Mouse (Mus musculus): ENCODE results near the gene Gh. TPM values are rescaled to one million over a fixed set of nuclear protein-coding genes. Genes with fewer than 3 reads are reported as not detected.

Gene Gh
- polyA plus RNA-seq, 1 experiment from 2014 or later = not detected

DNA sequence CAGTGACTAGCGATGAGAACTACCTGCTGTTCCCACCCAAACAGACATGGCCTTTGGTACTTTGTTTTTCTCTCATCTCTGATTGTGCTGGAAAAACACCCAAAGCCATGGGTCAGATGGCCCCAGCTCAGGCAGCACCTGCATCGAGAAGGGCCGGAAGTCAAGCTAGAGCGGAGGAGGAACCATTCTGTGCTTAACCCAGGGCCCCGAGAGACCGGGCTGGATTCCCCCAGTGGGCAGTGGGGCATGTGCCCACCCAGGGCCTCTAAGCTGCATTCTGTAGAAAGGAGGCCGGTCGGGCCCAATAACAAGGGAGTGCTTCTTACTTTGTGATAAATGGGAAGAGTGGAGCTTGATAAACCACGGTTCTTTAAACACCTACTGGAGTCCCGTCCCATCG is 6.5 kb upstream of the Gh start:
- Histone ChIP-seq H3K9me3 (replicated peaks) (no peaks in the 10 kb centered on the region), H3K4me2 (no peak overlapping the region), H3K9ac (no peak overlapping the region), H3K27ac (ENCODE audit: poor library complexity, severe bottlenecking) (no peak overlapping the region), H3K4me3 (no peak overlapping the region), H3K27me3 (replicated peaks) (no peaks in the 10 kb centered on the region), H3K36me3 (no peaks in the 10 kb centered on the region), H3K4me1 (replicated peaks) (no peaks in the 10 kb centered on the region)
- WGBS = 85% methylated on average over 11 of the region's 11 CpGs
- no peak for ATAC-seq (ENCODE audit: insufficient number of reproducible peaks, low FRiP score)

DNA sequence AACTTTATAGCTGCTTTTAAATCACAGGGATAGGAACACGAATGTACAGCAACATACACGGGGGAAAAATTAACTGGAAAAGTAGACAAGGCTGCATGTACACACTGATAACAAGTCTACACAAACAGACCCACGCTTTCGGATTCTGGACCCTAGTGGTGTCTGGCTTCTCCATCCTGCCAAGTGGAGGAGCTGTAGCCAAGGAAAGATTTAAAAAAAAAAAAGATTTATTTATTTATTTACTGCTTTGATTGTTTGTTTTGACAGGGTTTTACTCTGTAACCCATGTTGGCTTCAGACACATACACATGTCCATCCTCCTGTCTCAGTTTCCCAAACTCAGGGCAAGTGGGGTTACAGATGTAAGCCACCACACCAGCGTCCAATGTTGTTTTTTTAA is 5.8 kb upstream of the Gh start:
- ATAC-seq (ENCODE audit: insufficient number of reproducible peaks, low FRiP score) = no peak
- Histone ChIP-seq H3K9ac (no peak overlapping the region), H3K4me2 (no peak overlapping the region), H3K36me3 (no peaks in the 10 kb centered on the region), H3K9me3 (replicated peaks) (no peaks in the 10 kb centered on the region), H3K4me3 (no peak overlapping the region), H3K27me3 (replicated peaks) (no peaks in the 10 kb centered on the region), H3K4me1 (replicated peaks) (no peaks in the 10 kb centered on the region), H3K27ac (ENCODE audit: poor library complexity, severe bottlenecking) (no peak overlapping the region)
- 64% methylated on average over 5 of the region's 5 CpGs for WGBS

GRCm38 (mm10) chr11:106306758-106307157 is 5.1 kb upstream of the Gh start:
- Histone ChIP-seq H3K9ac (no peak overlapping the region), H3K36me3 (no peaks in the 10 kb centered on the region), H3K4me1 (replicated peaks) (no peaks in the 10 kb centered on the region), H3K9me3 (replicated peaks) (no peaks in the 10 kb centered on the region), H3K27me3 (replicated peaks) (no peaks in the 10 kb centered on the region), H3K27ac (ENCODE audit: poor library complexity, severe bottlenecking) (no peak overlapping the region), H3K4me3 (no peak overlapping the region), H3K4me2 (no peak overlapping the region)
- no peak for ATAC-seq (ENCODE audit: insufficient number of reproducible peaks, low FRiP score)
- WGBS = 80% methylated on average over 9 of the region's 9 CpGs

- Histone ChIP-seq H3K4me1 (replicated peaks) (no peaks in the 10 kb centered on the region), H3K36me3 (no peaks in the 10 kb centered on the region), H3K9ac (no peak overlapping the region), H3K27ac (ENCODE audit: poor library complexity, severe bottlenecking) (no peak overlapping the region), H3K4me2 (no peak overlapping the region), H3K4me3 (no peak overlapping the region), H3K9me3 (replicated peaks) (no peaks in the 10 kb centered on the region), H3K27me3 (replicated peaks) (no peaks in the 10 kb centered on the region)
- no peak for ATAC-seq (ENCODE audit: insufficient number of reproducible peaks, low FRiP score)
- WGBS = 85% methylated on average over 3 of the region's 3 CpGs
Measured at GRCm38 (mm10) chr11:106306065-106306385, 4.4 kb upstream of the Gh start.

DNA sequence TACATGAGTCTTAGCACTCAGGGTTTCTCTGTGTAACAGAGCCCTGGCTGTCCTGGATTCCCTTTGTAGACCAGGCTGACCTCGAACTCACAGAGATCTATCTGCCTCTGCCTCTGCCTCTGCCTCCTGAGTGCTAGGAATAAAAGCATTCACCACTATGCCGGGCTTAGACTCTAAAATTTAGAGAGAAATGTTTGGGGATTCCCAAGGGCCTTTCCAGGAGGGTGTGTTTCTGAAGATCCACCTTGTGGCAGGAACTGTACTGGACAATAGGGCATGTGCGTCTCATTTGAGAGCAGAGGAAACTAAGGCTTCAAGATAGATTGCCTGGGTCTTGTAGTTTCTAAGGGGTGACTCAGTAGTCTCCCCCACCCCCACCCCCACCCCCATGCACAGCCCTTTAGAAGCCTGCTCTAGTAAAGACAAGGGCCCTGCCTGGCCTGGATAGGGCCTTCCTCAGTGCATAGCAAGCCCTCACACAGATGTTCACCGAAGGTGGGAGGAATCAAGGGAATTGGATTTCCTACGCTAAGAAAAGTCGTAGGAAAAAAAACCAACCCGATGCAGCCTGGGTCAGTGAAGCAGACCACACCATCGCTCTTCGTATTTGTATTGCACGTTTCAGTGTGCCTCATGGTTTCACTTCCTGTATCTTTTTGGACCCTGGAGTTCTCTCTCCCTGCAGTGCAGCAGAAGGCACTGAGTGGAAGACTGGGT is 3.8 kb upstream of the Gh start:
- no peak overlapping the region for H3K4me2 ChIP-seq
- WGBS = 84% methylated on average over 10 of the region's 10 CpGs
- no peak overlapping the region for H3K4me3 ChIP-seq
- no peak overlapping the region for H3K27ac ChIP-seq (ENCODE audit: poor library complexity, severe bottlenecking)
- no peaks in the 10 kb centered on the region for H3K4me1 ChIP-seq (replicated peaks)
- H3K9ac ChIP-seq = no peak overlapping the region
- H3K9me3 ChIP-seq (replicated peaks) = no peaks in the 10 kb centered on the region
- ATAC-seq (ENCODE audit: insufficient number of reproducible peaks, low FRiP score) = no peak
- no peaks in the 10 kb centered on the region for H3K27me3 ChIP-seq (replicated peaks)
- no peaks in the 10 kb centered on the region for H3K36me3 ChIP-seq

- no peak for ATAC-seq (ENCODE audit: insufficient number of reproducible peaks, low FRiP score)
- WGBS = 20% methylated on average over 2 of the region's 2 CpGs
- no peaks in the 10 kb centered on the region for H3K4me1 ChIP-seq (replicated peaks)
- H3K27ac ChIP-seq (ENCODE audit: poor library complexity, severe bottlenecking) = no peak overlapping the region
- no peaks in the 10 kb centered on the region for H3K9me3 ChIP-seq (replicated peaks)
- no peak overlapping the region for H3K4me2 ChIP-seq
- H3K36me3 ChIP-seq = no peaks in the 10 kb centered on the region
- no peak overlapping the region for H3K4me3 ChIP-seq
- H3K9ac ChIP-seq = no peak overlapping the region
- no peaks in the 10 kb centered on the region for H3K27me3 ChIP-seq (replicated peaks)
Measured at GRCm38 (mm10) chr11:106302634-106303033, 969 bp upstream of the Gh start.

DNA sequence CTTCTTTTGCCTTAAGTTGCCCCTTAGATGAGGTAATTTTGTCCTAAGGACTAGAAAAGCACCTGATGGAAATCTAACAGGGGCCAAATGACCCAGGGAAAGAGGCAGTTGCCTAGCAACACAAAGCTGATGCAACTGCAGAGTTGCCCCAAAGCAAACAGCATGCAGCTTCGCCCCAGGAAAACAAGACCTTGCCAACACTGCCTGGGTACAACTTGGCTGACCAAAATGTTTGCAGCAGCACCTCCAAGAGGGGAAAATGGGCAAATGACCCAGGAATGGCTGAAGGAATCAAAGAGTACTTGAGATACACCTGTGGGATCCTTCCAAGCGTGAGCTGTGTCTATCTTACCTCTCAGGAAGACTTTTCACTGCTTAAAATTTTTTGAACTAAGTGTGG is 9.8 kb downstream of the Gh start:
- Histone ChIP-seq H3K27ac (ENCODE audit: poor library complexity, severe bottlenecking) (no peak overlapping the region), H3K9ac (no peak overlapping the region), H3K4me3 (no peak overlapping the region), H3K9me3 (replicated peaks) (peaks cover 4% of the 10 kb centered on the region; the same call in 1 of the 2 replicates), H3K27me3 (replicated peaks) (no peaks in the 10 kb centered on the region), H3K4me1 (replicated peaks) (0 out of 2 replicates have a peak, but pooled peaks cover 4% of the 10 kb centered on the region), H3K36me3 (no peaks in the 10 kb centered on the region), H3K4me2 (no peak overlapping the region)
- 82% methylated on average over 2 of the region's 2 CpGs for WGBS
- no peak for ATAC-seq (ENCODE audit: insufficient number of reproducible peaks, low FRiP score)

DNA sequence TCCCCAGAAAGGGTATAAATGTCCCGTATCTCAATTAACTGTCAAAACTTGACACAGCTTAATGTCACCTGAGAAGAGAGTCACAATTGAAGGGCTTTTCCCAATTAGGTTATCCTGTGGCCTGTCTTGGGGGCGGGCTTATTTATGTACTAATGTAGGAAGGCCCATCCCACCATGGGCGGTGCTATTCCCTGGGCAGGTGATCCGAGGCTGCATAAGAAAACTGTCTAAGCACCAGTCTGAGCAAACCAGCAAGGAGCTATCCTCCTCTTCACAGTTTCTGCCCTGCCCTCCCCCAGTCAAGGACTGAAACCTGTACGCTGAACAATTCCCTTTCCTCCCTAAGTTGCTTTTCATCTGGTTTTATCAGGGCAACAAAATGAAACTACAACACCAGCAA is 11.3 kb downstream of the Gh start:
- H3K9me3 ChIP-seq (replicated peaks) = peaks cover 4% of the 10 kb centered on the region; the same call in 1 of the 2 replicates
- no peak for ATAC-seq (ENCODE audit: insufficient number of reproducible peaks, low FRiP score)
- no peak overlapping the region for H3K27ac ChIP-seq (ENCODE audit: poor library complexity, severe bottlenecking)
- no peak overlapping the region for H3K4me3 ChIP-seq
- no peaks in the 10 kb centered on the region for H3K27me3 ChIP-seq (replicated peaks)
- WGBS = 90% methylated on average over 5 of the region's 5 CpGs
- H3K4me2 ChIP-seq = no peak overlapping the region
- no peak overlapping the region for H3K9ac ChIP-seq
- no peaks in the 10 kb centered on the region for H3K36me3 ChIP-seq
- 0 out of 2 replicates have a peak, but pooled peaks cover 4% of the 10 kb centered on the region for H3K4me1 ChIP-seq (replicated peaks)

DNA sequence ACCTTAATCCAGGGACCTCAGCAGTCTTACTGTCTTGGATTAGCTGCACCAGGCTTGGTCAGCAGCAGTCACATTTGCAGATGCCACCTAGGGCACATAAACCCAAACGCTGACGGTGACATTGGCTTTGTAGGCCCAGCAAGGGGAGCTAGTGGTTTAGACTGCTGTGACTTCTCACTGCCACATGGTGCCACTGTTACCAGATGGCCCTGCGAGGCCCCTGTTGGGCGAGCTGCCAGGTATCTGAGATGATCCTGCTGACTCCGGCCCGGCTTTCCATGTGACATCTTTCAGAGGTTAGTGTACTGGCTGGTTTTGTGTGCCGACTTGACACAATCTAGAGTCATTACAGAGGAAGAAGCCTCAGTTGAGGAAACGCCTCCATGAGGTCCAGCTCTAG is 12.3 kb downstream of the Gh start:
- no peak overlapping the region for H3K27ac ChIP-seq (ENCODE audit: poor library complexity, severe bottlenecking)
- no peaks in the 10 kb centered on the region for H3K27me3 ChIP-seq (replicated peaks)
- H3K9me3 ChIP-seq (replicated peaks) = peaks cover 4% of the 10 kb centered on the region; the same call in 1 of the 2 replicates
- H3K4me1 ChIP-seq (replicated peaks) = 0 out of 2 replicates have a peak, but pooled peaks cover 4% of the 10 kb centered on the region
- no peak overlapping the region for H3K4me3 ChIP-seq
- H3K4me2 ChIP-seq = no peak overlapping the region
- H3K9ac ChIP-seq = no peak overlapping the region
- WGBS = 43% methylated on average over 8 of the region's 8 CpGs
- peak; percentile 42; the same call in 1 of the 2 replicates for ATAC-seq (ENCODE audit: insufficient number of reproducible peaks, low FRiP score)
- H3K36me3 ChIP-seq = no peaks in the 10 kb centered on the region

- Histone ChIP-seq H3K27me3 (replicated peaks) (0 out of 2 replicates have a peak, but pooled peaks cover 6% of the 10 kb centered on the region), H3K27ac (ENCODE audit: poor library complexity, severe bottlenecking) (no peak overlapping the region)
- WGBS = 68% methylated on average over 11 of the region's 11 CpGs
Measured at GRCm38 (mm10) chr11:106286987-106287386, 14.7 kb downstream of the Gh start.

DNA sequence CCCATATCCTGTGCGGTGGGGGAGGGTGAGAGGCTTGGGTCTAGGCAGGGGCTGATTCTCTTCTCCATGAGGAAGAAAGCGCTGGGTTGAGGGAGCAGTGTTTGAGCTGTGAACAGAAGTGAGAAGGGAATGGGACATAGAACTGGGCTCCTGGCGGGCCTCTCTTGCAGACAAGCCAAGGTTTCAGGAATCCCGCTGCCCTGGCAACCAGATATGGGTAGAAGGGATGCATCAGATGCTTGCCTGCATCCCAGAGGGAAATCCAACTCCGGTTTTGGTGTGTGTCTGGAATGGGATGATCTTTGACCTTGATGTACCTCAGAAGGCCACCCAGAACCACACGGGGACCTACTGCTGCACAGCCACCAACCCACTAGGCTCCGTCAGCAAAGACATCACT is 15.5 kb downstream of the Gh start:
- WGBS = 73% methylated on average over 7 of the region's 7 CpGs
- Histone ChIP-seq H3K27me3 (replicated peaks) (0 out of 2 replicates have a peak, but pooled peaks cover 6% of the 10 kb centered on the region), H3K9ac (no peak overlapping the region), H3K9me3 (replicated peaks) (no peaks in the 10 kb centered on the region), H3K4me2 (no peak overlapping the region), H3K4me3 (no peak overlapping the region), H3K27ac (ENCODE audit: poor library complexity, severe bottlenecking) (no peak overlapping the region), H3K36me3 (no peaks in the 10 kb centered on the region), H3K4me1 (replicated peaks) (0 out of 2 replicates have a peak, but pooled peaks cover 4% of the 10 kb centered on the region)
- no peak for ATAC-seq (ENCODE audit: insufficient number of reproducible peaks, low FRiP score)

More at GRCm38 (mm10) chr11:106286987-106287386, 14.7 kb downstream of the Gh start:
- no peaks in the 10 kb centered on the region for H3K9me3 ChIP-seq (replicated peaks)
- no peak overlapping the region for H3K9ac ChIP-seq
- no peaks in the 10 kb centered on the region for H3K36me3 ChIP-seq
- H3K4me1 ChIP-seq (replicated peaks) = 0 out of 2 replicates have a peak, but pooled peaks cover 4% of the 10 kb centered on the region
- H3K4me2 ChIP-seq = no peak overlapping the region
- H3K4me3 ChIP-seq = no peak overlapping the region
- no peak for ATAC-seq (ENCODE audit: insufficient number of reproducible peaks, low FRiP score)

DNA sequence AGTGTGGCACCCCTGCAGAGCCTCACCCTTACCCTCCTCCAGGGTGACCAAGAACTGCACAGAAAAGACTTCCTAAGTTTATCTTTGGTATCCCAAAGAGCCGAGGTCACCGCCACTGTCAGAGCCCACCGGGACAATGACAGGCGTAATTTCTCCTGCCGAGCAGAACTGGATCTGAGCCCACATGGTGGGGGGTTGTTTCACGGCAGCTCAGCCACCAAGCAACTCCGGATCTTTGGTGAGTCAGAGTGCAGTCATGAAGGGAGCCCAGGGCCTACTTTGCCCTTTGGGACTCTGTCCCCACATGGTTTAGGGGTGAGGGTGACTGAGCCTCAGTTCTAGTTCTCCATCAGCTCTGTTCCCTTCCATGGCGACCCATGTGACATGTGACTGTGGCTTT is 17.5 kb downstream of the Gh start:
- H3K4me1 ChIP-seq (replicated peaks) = no peaks in the 10 kb centered on the region
- no peaks in the 10 kb centered on the region for H3K36me3 ChIP-seq
- H3K9me3 ChIP-seq (replicated peaks) = no peaks in the 10 kb centered on the region
- WGBS = 69% methylated on average over 8 of the region's 8 CpGs
- H3K9ac ChIP-seq = no peak overlapping the region
- H3K27ac ChIP-seq (ENCODE audit: poor library complexity, severe bottlenecking) = no peak overlapping the region
- H3K27me3 ChIP-seq (replicated peaks) = 0 out of 2 replicates have a peak, but pooled peaks cover 6% of the 10 kb centered on the region
- no peak overlapping the region for H3K4me2 ChIP-seq
- H3K4me3 ChIP-seq = no peak overlapping the region
- ATAC-seq (ENCODE audit: insufficient number of reproducible peaks, low FRiP score) = no peak
